Mouse (Mus musculus): ENCODE results near the gene Fbn1.

Gene Fbn1

DNA sequence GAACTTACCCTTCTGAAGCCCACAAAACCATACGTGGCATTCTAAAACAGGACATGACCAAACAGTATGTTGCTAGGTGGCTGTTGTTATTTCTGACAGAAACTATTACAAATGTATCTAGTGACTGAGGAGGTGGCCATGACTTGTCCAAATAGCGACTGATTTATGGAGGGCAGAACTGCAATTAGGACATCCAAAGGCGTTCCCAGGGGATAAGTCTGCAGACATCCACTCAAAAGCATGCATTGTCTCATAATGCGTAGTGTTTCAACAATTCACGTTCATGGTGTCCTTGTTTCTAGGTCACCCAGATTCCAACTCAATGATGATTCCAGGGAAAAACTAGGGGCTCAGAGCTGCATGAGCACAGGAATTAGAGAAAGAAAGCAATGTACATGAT is 53.0 kb downstream of the Fbn1 start:
- DNase-seq, result no peak

DNA sequence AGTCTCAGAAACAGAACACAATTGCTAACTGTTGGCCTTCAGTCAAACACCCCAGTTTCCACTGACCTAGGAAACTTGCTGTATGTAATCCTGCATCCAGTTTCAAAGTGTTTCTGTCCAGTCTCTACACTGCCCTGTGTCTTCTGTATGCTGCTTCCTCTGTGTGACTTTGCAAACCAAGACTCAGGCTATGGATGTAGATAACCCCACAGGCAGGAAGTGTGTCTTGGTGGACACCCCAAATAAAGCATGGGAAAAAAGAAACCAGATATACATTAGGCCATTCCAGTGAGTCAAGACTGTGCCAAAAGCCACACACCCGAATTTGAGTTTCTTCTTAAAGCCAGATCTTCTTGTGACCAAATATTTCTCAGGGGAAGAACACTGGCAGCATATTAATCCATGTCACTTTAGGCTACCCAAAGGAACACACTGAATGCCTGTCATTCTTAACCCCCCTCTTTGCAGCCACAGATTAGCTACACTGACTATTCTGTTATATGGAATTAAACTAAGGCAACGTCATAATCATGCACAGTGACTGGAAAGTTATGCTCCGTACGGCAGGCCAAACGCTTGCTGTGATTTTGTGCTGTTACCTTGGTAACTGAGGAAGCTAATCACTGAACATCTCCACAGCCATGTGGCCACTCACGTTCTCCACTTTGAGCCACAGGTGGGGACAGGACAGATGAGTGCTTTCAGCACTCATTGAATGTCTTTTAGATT is 55.3 kb downstream of the Fbn1 start:
- DNase-seq, result no peak

DNA sequence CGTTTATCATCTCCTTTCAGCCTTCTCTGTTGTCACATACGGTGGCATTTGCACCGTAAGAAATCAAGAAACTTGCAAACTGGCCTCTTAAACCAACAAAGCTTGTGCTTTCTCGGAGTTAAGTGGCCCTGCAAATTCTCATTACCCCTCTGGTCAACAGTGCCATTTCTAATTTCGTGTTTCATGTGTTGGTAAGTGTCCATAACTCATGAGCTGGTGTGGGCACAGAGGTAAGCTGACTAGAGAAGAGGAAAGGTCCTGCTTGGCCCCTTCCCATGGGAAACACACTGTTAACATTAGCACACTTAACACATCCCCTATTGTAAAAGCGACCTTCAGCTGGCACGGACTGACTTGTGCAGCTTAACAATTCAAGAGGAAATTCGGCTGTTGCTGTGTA is 58.4 kb downstream of the Fbn1 start:
- DNase-seq, result no peak

DNA sequence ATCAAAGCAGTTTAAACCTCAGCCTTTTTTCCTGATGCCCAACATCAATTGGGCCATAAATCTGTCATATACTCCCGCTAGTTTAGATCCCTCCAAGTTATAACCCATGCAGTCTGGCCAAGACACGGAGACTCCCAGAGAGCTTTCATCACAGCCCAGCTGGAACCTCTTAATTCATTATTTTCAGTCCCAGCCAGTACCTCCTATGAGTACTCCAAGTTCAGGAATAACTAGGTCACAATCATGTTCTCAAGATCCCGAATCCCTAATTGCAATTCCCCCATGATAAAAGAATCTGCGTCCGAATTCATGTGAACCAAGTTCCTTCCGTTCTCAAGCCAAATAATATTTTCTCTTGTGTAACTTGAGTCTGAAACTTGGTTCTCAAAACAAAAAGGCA is 58.9 kb downstream of the Fbn1 start:
- no peak for DNase-seq

- DNase-seq, result no peak
These were observed 60.4 kb downstream of the Fbn1 start for GRCm38 (mm10) chr2:125447274-125447898.

GRCm38 (mm10) chr2:125438381-125438780 is 69.4 kb downstream of the Fbn1 start:
- DNase-seq, result no peak

- no peak for DNase-seq
These were observed 71.6 kb downstream of the Fbn1 start for GRCm38 (mm10) chr2:125436240-125436639.

DNA sequence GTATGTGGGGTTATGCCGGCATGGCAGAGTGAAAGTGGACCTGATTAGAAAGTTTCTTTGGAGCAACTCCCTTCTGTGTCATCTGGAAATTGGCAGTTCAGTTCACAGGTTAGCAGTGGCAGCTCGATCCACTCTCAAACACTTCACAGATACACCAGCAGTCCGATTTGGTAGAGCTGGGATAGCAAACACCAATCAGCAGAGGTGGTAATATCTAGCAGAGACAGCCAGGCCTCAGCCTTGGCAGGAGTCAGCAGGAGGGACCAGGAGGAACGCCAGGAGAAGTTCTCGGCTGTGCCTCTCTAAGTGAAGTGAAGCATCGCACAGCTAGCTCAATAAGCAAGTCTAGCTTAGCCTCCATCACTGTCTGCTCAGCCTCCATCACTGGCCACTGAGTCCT is 74.3 kb downstream of the Fbn1 start:
- DNase-seq, result no peak

GRCm38 (mm10) chr2:125431491-125431890 is 76.3 kb downstream of the Fbn1 start:
- DNase-seq, result no peak

- DNase-seq, result peak; percentile 26
These were observed 78.9 kb downstream of the Fbn1 start for GRCm38 (mm10) chr2:125428811-125429438.

GRCm38 (mm10) chr2:125420604-125421003 is 87.2 kb downstream of the Fbn1 start:
- no peak for DNase-seq

DNA sequence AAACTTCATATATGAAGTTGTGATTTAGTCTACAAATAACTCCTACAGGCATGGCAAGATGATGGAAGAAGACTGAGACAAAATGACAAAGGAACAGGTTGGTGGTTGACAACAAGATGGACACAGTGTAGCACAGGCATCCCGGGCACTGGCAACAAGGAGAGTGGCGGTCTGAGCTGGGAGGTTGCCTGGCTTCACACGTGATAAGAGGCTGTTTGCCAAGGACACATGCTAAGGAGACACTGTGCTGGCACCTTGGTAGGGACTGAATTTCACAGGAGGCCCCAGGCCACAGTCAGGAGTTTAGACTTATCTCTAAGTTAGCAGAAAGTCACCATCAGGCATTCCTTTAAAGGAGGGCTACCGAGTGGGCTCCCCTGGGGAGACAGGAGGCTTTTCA is 88.1 kb downstream of the Fbn1 start:
- DNase-seq, result no peak

GRCm38 (mm10) chr2:125418546-125418945 is 89.2 kb downstream of the Fbn1 start:
- no peak for DNase-seq

DNA sequence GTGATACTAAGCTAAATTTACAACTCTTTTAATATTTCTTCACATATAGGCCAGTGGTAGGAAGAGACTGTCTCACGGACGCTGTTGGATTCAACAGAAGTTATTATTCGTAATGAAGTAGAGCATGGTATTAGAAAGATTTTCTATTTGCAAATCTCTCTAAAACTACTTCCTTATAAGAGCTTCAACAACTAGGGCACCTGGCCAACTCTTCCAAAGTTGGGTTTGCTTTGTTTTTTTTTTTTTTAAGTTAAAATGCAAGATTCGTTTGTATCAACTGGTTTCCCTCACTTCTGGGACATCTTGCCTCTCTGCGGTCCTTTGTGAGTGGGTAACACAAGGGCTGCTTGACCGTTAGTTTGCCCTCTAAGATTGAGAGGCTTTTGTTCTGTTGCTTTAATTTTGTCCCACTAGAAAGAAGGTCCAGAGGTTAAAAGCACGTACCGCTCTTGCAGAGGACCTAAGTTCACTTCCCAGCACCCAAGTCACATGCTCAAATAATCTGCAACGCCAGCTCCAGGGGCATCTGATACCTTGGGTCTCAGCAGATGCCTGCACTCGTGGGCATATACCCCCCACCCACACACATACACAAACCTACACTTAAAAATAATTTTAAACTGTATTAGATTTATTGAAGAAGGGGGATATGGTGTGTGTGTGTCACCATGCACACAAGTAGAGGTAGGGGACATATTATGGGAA is 91.1 kb downstream of the Fbn1 start:
- peak; percentile 14 for DNase-seq

DNA sequence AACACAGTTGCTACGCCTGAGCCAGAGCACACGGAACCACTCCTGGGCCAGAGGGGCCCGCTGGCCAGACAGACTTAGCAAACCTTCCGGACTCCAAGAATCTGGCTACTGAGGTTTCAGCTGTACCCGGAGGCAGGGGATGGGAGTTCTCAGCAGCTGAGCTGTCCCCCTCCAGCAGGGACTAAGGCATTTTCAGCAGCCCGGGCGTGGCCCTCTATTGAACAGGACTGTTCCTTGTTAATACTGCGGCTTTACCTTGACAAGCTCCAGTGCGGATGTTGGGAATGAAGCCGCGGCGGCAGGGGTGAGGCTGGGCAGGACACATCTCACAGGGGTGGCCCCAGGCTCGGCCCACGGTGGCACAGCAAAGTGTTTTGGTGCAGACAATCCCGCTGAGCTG is 95.4 kb downstream of the Fbn1 start:
- no peak for DNase-seq

DNA sequence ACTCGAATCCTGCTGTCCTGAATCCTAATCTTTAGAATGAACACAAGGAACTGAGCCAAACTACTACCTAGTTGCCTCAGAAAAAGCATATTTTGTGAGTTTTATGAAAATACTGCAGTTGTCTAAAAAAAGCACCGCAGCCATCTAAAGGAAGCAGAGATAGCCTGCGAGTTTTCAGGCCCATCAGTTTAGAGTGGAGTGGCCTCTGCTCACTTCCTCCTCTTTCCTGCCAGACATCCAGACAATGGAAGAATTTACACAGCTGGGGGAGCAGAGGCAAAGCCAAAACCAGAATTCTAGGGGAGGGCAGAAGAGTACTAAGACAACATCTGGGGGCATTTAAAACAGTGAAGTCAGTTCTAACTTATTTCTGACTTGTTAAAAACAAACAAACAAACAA is 96.0 kb downstream of the Fbn1 start:
- no peak for DNase-seq

- no peak for DNase-seq
These were observed 103.2 kb downstream of the Fbn1 start for GRCm38 (mm10) chr2:125404509-125405105.

GRCm38 (mm10) chr2:125402276-125402675 is 105.5 kb downstream of the Fbn1 start:
- DNase-seq, result no peak

DNA sequence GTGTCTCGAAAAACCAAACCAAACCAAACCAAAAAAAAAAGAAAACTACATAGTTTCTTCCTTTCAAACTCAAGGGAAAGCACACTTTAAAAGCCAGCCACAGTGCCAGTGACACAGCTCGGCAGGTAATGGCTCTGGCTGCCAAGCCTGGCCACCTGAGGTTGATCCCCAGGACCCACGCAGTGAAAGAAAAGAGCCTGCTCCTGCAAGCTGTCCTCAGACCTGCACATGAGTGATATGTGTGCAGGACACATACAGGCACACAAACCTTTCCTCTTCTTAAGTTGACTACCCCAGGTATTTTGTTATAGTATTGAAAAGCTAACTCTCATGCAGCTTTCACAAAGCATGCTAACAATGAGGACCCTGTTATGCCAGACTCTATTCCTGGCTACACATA is 107.7 kb downstream of the Fbn1 start:
- DNase-seq, result no peak

- no peak for DNase-seq
These were observed 110.0 kb downstream of the Fbn1 start for GRCm38 (mm10) chr2:125397796-125398195.

GRCm38 (mm10) chr2:125394428-125395101 is 113.2 kb downstream of the Fbn1 start:
- no peak for DNase-seq

DNA sequence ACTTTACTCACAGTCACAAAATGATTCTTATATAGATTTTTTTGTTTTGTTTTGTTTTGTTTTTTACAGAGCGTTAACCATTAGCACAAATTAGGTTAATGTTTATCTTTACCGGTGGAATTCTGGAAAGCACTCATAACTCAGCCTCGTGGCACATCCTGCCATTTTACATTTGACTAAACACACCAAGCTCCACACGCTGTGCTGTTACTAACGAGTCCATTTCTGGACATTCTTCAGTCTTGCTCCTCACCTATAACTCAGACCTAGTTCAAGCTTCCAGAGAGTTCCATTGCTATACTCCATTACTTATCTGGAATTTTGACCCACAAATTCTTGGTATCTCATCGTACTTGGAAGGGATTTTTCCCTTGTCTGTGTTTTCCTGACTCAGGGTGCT is 116.2 kb downstream of the Fbn1 start:
- DNase-seq, result no peak

GRCm38 (mm10) chr2:125389796-125390195 is 118.0 kb downstream of the Fbn1 start:
- DNase-seq, result no peak
